Mouse (Mus musculus) G1E (cell line): ENCODE measurements around the gene Cpeb1.

ENCODE experiments used
- CTCF ChIP-seq: IDR thresholded peaks from 2 replicates; pipeline ENCODE4 v1.5.1; 2012; ENCODE audit warnings: low read depth, low read length, inconsistent platforms, mixed read lengths
- GATA1 ChIP-seq: IDR thresholded peaks from 2 replicates; pipeline ENCODE4 v1.6.1; 2012; ENCODE audit warnings: borderline replicate concordance, low read length, inconsistent platforms, mixed read lengths
- GATA2 ChIP-seq: IDR thresholded peaks from 2 replicates; pipeline ENCODE4 v1.6.1; 2012; ENCODE audit warnings: low read depth, low read length, inconsistent platforms, borderline replicate concordance
- POLR2AphosphoS5 ChIP-seq: IDR thresholded peaks from 2 replicates; pipeline ENCODE4 v1.6.1; 2012; ENCODE audit warnings: low read depth, low read length, inconsistent platforms; ENCODE audit not compliant: insufficient replicate concordance
- TAL1 ChIP-seq: conservative IDR thresholded peaks from 2 replicates; pipeline ENCODE4 v1.6.1; 2012; ENCODE audit warnings: low read depth, low read length, inconsistent platforms, mixed read lengths

DNA sequence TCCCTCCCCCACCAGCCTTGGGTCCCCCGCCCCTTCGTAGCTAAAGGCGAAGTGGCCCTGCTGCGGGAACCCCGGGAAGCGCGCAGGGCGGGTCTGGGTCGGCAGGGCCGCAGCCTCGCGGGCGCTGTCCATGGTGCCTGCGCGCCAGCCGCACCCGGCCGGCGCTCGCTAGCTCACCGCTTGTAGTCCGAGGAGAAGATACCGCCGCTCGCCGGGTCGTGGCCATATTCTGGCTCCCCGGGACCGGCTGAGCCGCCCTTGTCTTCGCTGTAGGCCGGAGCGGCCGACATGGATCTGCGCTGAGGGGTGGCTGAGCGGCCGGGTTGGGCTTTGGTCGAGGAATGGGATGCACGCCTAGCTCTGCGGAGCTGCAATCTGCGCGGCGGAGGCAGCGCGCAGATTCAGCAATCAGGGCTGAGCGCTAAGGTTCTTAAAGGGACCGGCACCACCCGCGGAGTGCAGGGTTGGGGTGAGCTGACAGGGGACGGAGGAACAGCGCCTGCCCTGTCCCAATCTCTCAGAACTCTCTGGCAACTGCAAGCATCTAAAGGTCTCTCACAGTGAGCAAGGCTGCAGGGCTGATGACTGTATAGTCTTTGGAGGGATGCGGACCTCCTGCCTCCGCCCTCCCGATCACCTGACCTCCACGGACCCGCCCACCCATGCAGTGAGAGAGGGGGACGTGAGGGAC, 38.2 kb upstream of the Cpeb1 start, which contains the start of gene Ap3b2:
- TF ChIP-seq CTCF, result no peak
- TF ChIP-seq GATA2, result no peak
- TF ChIP-seq TAL1, result no peak
- TF ChIP-seq GATA1, result no peak
- no peak for TF ChIP-seq POLR2AphosphoS5
